ENCODE assay signal across 10 mouse cellular contexts in the genomic region with DNA sequence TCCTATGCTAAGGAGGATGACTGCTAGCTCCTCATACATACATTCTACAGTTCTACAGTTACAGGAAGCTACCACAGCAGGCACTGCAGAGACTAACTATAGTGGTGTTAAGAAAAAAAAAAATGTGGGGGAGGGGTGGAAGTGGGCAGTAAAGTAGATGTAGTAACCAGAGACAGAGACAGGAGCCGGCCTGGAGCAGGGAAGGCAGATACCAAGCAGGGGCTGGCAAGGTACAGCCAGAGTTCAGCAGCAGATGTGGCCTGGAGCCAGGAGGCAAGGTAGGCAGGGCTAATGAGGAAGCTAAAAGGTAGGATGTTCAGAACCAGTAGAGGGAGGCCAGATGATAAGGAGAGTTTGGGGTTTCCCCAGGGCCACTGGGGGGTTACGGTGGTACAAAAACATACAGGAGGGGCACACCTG. TPM values are rescaled to one million over a fixed set of nuclear protein-coding genes. Genes with fewer than 3 reads are reported as not detected.
A peak's percentile ranks its signal among the peaks of the same experiment; 100 is the strongest.
DNase-seq lines count a peak whose midpoint lies in the region; ATAC-seq and TF ChIP-seq lines count a peak whose summit lies in the region.
"Had no signal": no experiment of that assay in that cellular context is flagged by ENCODE, and none has a peak within 500 bp of the region (broad histone marks: within the 10 kb centered on the region; RNA-seq: fewer than 3 reads in every experiment).

No protein-coding gene starts in this region.

- H3K4me1 ChIP-seq in forebrain, embryonic 13.5 days = peaks cover 61% of the 10 kb centered on the region
- peaks cover 35% of the 10 kb centered on the region for H3K4me1 ChIP-seq in forebrain, embryonic 12.5 days
- peaks cover 16% of the 10 kb centered on the region; the same call in 1 of the 2 replicates for H3K4me1 ChIP-seq in midbrain, postnatal 0 days (ENCODE audit: insufficient read depth, low read length)
- peaks cover 35% of the 10 kb centered on the region for H3K4me1 ChIP-seq in midbrain, embryonic 10.5 days
- H3K4me1 ChIP-seq in embryonic facial prominence, embryonic 14.5 days (ENCODE audit: control insufficient read depth, insufficient read depth, low read length) = peaks cover 43% of the 10 kb centered on the region

- H3K4me2 ChIP-seq in forebrain, embryonic 13.5 days = no peak overlapping the region
- no peak overlapping the region for H3K4me2 ChIP-seq in forebrain, embryonic 12.5 days
- H3K4me2 ChIP-seq in midbrain, postnatal 0 days (ENCODE audit: low read depth, low read length, poor library complexity, severe bottlenecking) = no peak overlapping the region
- H3K4me2 ChIP-seq in embryonic facial prominence, embryonic 14.5 days (ENCODE audit: low read depth, low read length) = no peak overlapping the region

- no peaks in the 10 kb centered on the region for H3K9me3 ChIP-seq in forebrain, embryonic 13.5 days (replicated peaks)
- H3K9me3 ChIP-seq in forebrain, embryonic 12.5 days = no peaks in the 10 kb centered on the region
- H3K9me3 ChIP-seq in midbrain, postnatal 0 days (ENCODE audit: low read length) = no peaks in the 10 kb centered on the region
- H3K9me3 ChIP-seq in midbrain, embryonic 10.5 days (replicated peaks) = no peaks in the 10 kb centered on the region
- no peaks in the 10 kb centered on the region for H3K9me3 ChIP-seq in embryonic facial prominence, embryonic 14.5 days (ENCODE audit: control insufficient read depth, low read length)

- H3K27ac ChIP-seq in forebrain, embryonic 13.5 days = peak overlapping the region; percentile 94
- no peak overlapping the region for H3K27ac ChIP-seq in forebrain, embryonic 12.5 days
- H3K27ac ChIP-seq in midbrain, postnatal 0 days (ENCODE audit: low read depth, low read length) = no peak overlapping the region
- no peak overlapping the region for H3K27ac ChIP-seq in midbrain, embryonic 10.5 days (replicated peaks)
- H3K27ac ChIP-seq in embryonic facial prominence, embryonic 14.5 days (replicated peaks; ENCODE audit: low read depth, low read length) = no peak overlapping the region
- H3K27ac ChIP-seq: liver, embryonic 14.5 days had no signal

- no peak for ATAC-seq in forebrain, embryonic 13.5 days
- no peak for ATAC-seq in forebrain, embryonic 12.5 days (ENCODE audit: low FRiP score)
- ATAC-seq in midbrain, postnatal 0 days (ENCODE audit: low FRiP score) = no peak
- no peak; the same call in 1 of the 2 replicates for ATAC-seq in embryonic facial prominence, embryonic 14.5 days (ENCODE audit: low read depth)
- ATAC-seq in neutrophil, adult 5-6 weeks (ENCODE audit: extremely low read depth, insufficient number of reproducible peaks, low FRiP score, poor library complexity, severe bottlenecking) = peak; percentile 60

- no peak overlapping the region for H3K4me3 ChIP-seq in forebrain, embryonic 13.5 days
- H3K4me3 ChIP-seq in forebrain, embryonic 12.5 days (replicated peaks) = no peak overlapping the region
- no peak overlapping the region for H3K4me3 ChIP-seq in midbrain, postnatal 0 days (ENCODE audit: low read depth, low read length)
- H3K4me3 ChIP-seq in midbrain, embryonic 10.5 days = no peak overlapping the region
- no peak overlapping the region for H3K4me3 ChIP-seq in embryonic facial prominence, embryonic 14.5 days (ENCODE audit: low read depth, low read length)

- DNase-seq in midbrain, postnatal 0 days (ENCODE audit: low spot score) = no peak
- no peak for DNase-seq in midbrain, embryonic 10.5 days (ENCODE audit: low spot score)
- peak; percentile 61 for DNase-seq in embryonic facial prominence, embryonic 14.5 days (ENCODE audit: low spot score)
- DNase-seq in c-Kit-positive CD71-positive TER-119-positive erythroid progenitor cells, embryonic 14.5 days (ENCODE audit: low spot score) = no peak
- no peak for DNase-seq in lung, postnatal 4 days
- DNase-seq: cerebellum, adult 11 months had no signal

- WGBS in forebrain, embryonic 13.5 days = 82% methylated on average over 2 of the region's 2 CpGs
- 68% methylated on average over 2 of the region's 2 CpGs for WGBS in forebrain, embryonic 12.5 days
- WGBS in midbrain, postnatal 0 days = 75% methylated on average over 2 of the region's 2 CpGs
- WGBS in midbrain, embryonic 10.5 days = 76% methylated on average over 2 of the region's 2 CpGs
- 50% methylated on average over 2 of the region's 2 CpGs for WGBS in embryonic facial prominence, embryonic 14.5 days

- H3K9ac ChIP-seq in forebrain, embryonic 13.5 days = no peak overlapping the region
- no peak overlapping the region for H3K9ac ChIP-seq in forebrain, embryonic 12.5 days
- H3K9ac ChIP-seq in midbrain, postnatal 0 days (replicated peaks; ENCODE audit: low read length, poor library complexity, severe bottlenecking) = no peak overlapping the region
- H3K9ac ChIP-seq in embryonic facial prominence, embryonic 14.5 days (ENCODE audit: low read depth, low read length) = no peak overlapping the region
- H3K9ac ChIP-seq: liver, embryonic 14.5 days had no signal

- peak; percentile 30; the same call in 1 of the 2 replicates for TF ChIP-seq CTCF in midbrain, postnatal 0 days (IDR thresholded peaks at IDR 0.05)

- no peaks in the 10 kb centered on the region for H3K27me3 ChIP-seq in forebrain, embryonic 13.5 days
- no peaks in the 10 kb centered on the region for H3K27me3 ChIP-seq in forebrain, embryonic 12.5 days
- no peaks in the 10 kb centered on the region for H3K27me3 ChIP-seq in midbrain, postnatal 0 days (ENCODE audit: insufficient read depth, low read length)
- H3K27me3 ChIP-seq in midbrain, embryonic 10.5 days (ENCODE audit: low read depth, poor library complexity, severe bottlenecking) = no peaks in the 10 kb centered on the region; the same call in 1 of the 2 replicates
- H3K27me3 ChIP-seq in embryonic facial prominence, embryonic 14.5 days (replicated peaks; ENCODE audit: control insufficient read depth, insufficient read depth, low read length) = no peaks in the 10 kb centered on the region

- H3K36me3 ChIP-seq in forebrain, embryonic 13.5 days (ENCODE audit: poor library complexity, severe bottlenecking) = no peaks in the 10 kb centered on the region
- H3K36me3 ChIP-seq in forebrain, embryonic 12.5 days (replicated peaks) = no peaks in the 10 kb centered on the region
- no peaks in the 10 kb centered on the region for H3K36me3 ChIP-seq in midbrain, postnatal 0 days (ENCODE audit: insufficient read depth, low read length)
- H3K36me3 ChIP-seq in midbrain, embryonic 10.5 days = no peaks in the 10 kb centered on the region
- H3K36me3 ChIP-seq in embryonic facial prominence, embryonic 14.5 days (ENCODE audit: control insufficient read depth, insufficient read depth, low read length) = 0 out of 2 replicates have a peak, but pooled peaks cover 8% of the 10 kb centered on the region

RNA-seq across cellular contexts. Expression of a gene that starts 36.6 kb away (rescaled TPM):
- polyA plus RNA-seq in forebrain, embryonic 13.5 days (2015; fragmentation: Nextera tagmentation; extraction: Ambion mirVana) = 7.2 and 8.2 TPM in 2 replicates
- 11.5 and 12.6 TPM in 2 replicates for polyA plus RNA-seq in forebrain, embryonic 12.5 days (2016; fragmentation: Nextera tagmentation; extraction: Ambion mirVana)
- total RNA-seq in midbrain, postnatal 0 days (2014; rRNA removed) = 6.9 and 8.1 TPM in 2 replicates
- polyA plus RNA-seq in midbrain, postnatal 0 days (2015; fragmentation: Nextera tagmentation; extraction: Ambion mirVana) = 6.2 and 6.9 TPM in 2 replicates
- 9.8 and 10.6 TPM in 2 replicates for polyA plus RNA-seq in midbrain, embryonic 10.5 days (2016; fragmentation: Nextera tagmentation; extraction: Ambion mirVana)
- polyA plus RNA-seq in embryonic facial prominence, embryonic 14.5 days (2014; fragmentation: Nextera tagmentation; extraction: Ambion mirVana) = 34.4 and 39.4 TPM in 2 replicates
- 17.2 and 22.2 TPM in 2 replicates for total RNA-seq in neutrophil, adult 5-6 weeks (2017)
